Mouse (Mus musculus): ENCODE data around the gene Suclg2. TPM values are rescaled to one million over a fixed set of nuclear protein-coding genes. Genes with fewer than 3 reads are reported as not detected.

Gene Suclg2
- polyA plus RNA-seq, 1 experiment, result 11.5 TPM

DNA sequence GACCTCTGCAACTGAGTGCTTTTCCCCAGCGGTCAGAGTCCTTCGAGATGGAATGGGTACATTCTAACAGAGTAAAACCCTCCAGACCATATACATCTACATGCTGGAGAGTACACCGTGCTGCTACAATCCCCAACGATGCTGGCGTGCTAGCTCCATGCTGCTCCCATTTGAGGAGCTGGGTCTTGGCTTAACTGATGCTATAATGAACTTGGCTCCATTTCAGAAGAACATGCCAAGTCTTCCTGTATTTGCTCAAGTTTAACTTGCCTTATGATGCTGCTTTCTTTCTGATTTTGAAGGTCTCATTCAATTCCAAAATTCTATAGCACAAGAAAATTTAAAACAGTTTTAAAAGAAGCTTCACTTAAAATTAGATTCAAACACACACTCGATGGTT lies 162.3 kb downstream of the Suclg2 start:
- TF ChIP-seq CTCF (IDR thresholded peaks at IDR 0.05; ENCODE audit: borderline replicate concordance, extremely low read depth, insufficient read depth, insufficient read length), result no peak
- no peak for TF ChIP-seq POLR2A (IDR thresholded peaks at IDR 0.05; ENCODE audit: borderline replicate concordance, extremely low read depth, insufficient read depth, insufficient read length, poor library complexity, severe bottlenecking)
- peak; percentile 61 for DNase-seq (ENCODE audit: low read depth)

DNA sequence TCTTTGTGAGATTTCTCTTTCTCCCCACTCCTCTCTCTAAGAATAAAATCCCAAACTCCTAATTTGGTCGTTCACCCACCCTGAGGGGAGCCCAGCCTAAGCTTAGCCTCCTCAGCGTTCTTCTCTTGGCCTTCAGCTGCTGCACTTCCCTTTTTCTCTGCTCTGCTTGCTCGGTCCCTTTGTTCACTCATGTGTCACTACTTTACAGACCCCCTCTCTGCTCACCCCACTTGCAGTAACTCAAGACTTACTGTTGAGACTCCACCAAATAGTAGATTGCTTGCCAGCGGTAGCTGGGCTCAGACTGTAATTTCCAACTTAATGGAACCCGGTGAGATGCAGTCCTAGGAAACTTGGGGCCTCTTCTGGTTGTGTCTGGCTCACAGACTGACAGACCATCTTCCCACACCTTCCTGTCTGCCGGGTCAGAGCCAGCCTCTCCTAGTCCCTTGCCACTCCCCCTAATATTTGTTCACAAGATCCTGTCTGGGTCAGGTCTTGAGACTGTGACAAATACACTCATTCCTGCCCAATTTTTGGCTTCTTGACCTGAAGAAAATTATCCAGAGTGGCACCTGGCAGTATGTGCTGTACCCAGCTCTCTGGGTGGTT lies 166.2 kb downstream of the Suclg2 start:
- TF ChIP-seq POLR2A (IDR thresholded peaks at IDR 0.05; ENCODE audit: borderline replicate concordance, extremely low read depth, insufficient read depth, insufficient read length, poor library complexity, severe bottlenecking) (no peak), CTCF (IDR thresholded peaks at IDR 0.05; ENCODE audit: borderline replicate concordance, extremely low read depth, insufficient read depth, insufficient read length) (no peak)
- no peak for DNase-seq (ENCODE audit: low read depth)

- TF ChIP-seq POLR2A (IDR thresholded peaks at IDR 0.05; ENCODE audit: borderline replicate concordance, extremely low read depth, insufficient read depth, insufficient read length, poor library complexity, severe bottlenecking), result no peak
- no peak for TF ChIP-seq CTCF (IDR thresholded peaks at IDR 0.05; ENCODE audit: borderline replicate concordance, extremely low read depth, insufficient read depth, insufficient read length)
- DNase-seq (ENCODE audit: low read depth), result peak; percentile 34
Observed at GRCm38 (mm10) chr6:95551000-95551399, 167.6 kb downstream of the Suclg2 start.

DNA sequence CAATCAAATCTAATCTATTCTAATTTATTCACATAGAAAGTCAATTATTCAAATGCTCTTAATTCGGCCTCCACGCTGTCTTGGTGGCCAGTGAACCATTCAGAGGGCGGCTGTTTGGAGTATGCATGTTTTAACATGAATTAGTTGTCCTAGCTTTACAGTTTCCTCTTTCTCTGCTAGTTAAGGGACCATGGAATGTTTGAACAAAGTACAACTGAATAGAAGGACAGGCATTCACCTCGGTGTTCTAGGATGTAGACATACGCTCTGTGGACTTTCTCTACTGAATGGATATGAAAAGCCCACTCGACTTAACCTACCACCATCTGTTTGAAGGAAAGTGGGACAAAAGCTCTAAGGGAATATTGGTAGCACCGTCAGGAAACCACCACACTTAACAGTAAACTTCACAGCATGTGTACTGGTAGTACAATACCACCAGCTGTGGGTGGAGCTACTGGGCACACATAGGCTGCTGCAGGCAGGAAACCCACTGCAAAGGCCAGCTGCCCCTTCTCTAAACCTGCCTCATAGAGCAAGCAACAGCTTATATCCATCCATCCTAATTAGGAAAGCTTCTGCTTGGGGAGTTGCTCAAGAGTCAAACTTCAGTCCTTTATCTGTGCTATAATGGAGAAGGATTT lies 172.3 kb downstream of the Suclg2 start:
- peak; percentile 71 for DNase-seq (ENCODE audit: low read depth)
- TF ChIP-seq POLR2A (IDR thresholded peaks at IDR 0.05; ENCODE audit: borderline replicate concordance, extremely low read depth, insufficient read depth, insufficient read length, poor library complexity, severe bottlenecking) (no peak), CTCF (IDR thresholded peaks at IDR 0.05; ENCODE audit: borderline replicate concordance, extremely low read depth, insufficient read depth, insufficient read length) (no peak)

DNA sequence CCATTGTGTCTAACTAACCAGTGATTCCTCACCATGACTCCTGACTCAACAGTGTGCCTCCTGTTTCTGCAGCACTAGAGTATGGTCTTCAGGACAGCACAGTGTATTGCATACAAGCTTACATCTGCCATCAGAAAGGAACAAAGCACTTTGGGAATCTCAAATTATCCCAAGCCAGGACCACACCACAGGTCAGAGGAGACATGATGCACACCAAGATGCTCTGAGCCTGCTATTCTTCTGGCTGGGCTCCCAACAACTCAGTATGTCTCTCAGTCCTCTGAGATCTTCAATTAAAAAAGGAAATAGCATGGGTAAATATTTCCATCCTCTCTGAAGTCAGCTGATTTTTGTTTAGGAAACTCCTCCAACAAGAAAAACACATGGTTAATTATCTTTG lies 172.9 kb downstream of the Suclg2 start:
- TF ChIP-seq CTCF (IDR thresholded peaks at IDR 0.05; ENCODE audit: borderline replicate concordance, extremely low read depth, insufficient read depth, insufficient read length), result no peak
- TF ChIP-seq POLR2A (IDR thresholded peaks at IDR 0.05; ENCODE audit: borderline replicate concordance, extremely low read depth, insufficient read depth, insufficient read length, poor library complexity, severe bottlenecking), result no peak
- DNase-seq (ENCODE audit: low read depth), result no peak

DNA sequence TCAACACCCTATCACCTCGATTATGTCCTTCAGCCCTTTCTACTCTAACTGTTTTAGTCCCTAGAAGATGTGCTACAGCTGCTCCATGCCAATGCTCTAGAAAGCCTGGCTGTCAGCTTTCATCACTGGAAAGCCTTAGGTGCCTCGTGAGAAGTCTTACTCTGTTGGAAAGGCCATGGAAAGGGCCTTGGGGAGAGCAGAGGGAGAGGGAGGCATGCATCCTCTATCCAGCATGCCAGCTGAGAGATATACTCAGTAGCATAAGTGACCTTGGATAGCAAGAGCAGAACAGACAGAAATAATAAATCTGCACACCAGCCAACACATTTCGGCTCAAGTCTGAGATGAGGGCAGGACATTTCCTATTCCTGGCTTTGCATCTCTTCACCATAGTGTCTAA lies 173.3 kb downstream of the Suclg2 start:
- TF ChIP-seq POLR2A (IDR thresholded peaks at IDR 0.05; ENCODE audit: borderline replicate concordance, extremely low read depth, insufficient read depth, insufficient read length, poor library complexity, severe bottlenecking), result no peak
- TF ChIP-seq CTCF (IDR thresholded peaks at IDR 0.05; ENCODE audit: borderline replicate concordance, extremely low read depth, insufficient read depth, insufficient read length), result no peak
- DNase-seq (ENCODE audit: low read depth), result no peak

DNA sequence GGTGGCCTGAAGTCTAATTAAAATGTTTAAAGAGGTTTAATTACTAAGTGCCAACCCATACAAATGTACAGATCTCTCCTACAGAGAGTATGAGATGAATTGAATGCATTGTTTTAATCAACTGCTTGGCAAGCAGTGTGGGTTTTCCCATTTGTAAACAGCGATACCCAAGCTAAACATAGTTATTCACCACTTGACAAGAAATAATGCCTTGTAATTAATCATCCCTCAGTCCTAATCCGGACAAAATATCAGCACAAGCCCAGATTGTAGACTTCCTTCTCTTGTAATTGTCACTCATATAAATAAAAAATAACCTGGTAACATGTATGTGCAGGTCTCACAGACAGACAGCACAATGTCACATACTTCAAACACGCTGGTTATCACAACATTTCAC lies 183.4 kb downstream of the Suclg2 start:
- TF ChIP-seq CTCF (IDR thresholded peaks at IDR 0.05; ENCODE audit: borderline replicate concordance, extremely low read depth, insufficient read depth, insufficient read length) (no peak), POLR2A (IDR thresholded peaks at IDR 0.05; ENCODE audit: borderline replicate concordance, extremely low read depth, insufficient read depth, insufficient read length, poor library complexity, severe bottlenecking) (no peak)
- DNase-seq (ENCODE audit: low read depth), result peak; percentile 61

GRCm38 (mm10) chr6:95519846-95520245 lies 198.8 kb downstream of the Suclg2 start:
- no peak for DNase-seq (ENCODE audit: low read depth)
- TF ChIP-seq POLR2A (IDR thresholded peaks at IDR 0.05; ENCODE audit: borderline replicate concordance, extremely low read depth, insufficient read depth, insufficient read length, poor library complexity, severe bottlenecking) (no peak), CTCF (IDR thresholded peaks at IDR 0.05; ENCODE audit: borderline replicate concordance, extremely low read depth, insufficient read depth, insufficient read length) (no peak)

- TF ChIP-seq POLR2A (IDR thresholded peaks at IDR 0.05; ENCODE audit: borderline replicate concordance, extremely low read depth, insufficient read depth, insufficient read length, poor library complexity, severe bottlenecking) (no peak), CTCF (IDR thresholded peaks at IDR 0.05; ENCODE audit: borderline replicate concordance, extremely low read depth, insufficient read depth, insufficient read length) (peak; percentile 12; the same call in 1 of the 2 replicates)
Observed at GRCm38 (mm10) chr6:95518406-95518805, 200.2 kb downstream of the Suclg2 start.

DNA sequence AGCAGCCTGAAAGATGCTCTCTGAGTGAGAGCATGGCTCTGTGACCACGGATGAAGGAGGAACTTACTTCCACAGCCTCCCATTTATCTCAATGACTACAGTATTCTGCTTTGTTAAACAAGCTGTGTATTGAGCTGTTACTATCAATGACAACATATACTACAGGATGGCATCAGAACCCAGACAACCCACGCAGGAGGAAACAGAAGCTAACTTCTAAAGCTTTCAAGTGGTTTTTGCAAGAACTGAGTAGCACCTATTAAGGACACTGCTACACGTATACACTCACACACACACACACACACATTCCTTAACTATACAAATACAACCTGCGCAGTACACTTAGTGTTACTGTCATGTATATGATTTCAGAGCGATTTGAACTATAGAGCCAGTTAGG lies 202.9 kb downstream of the Suclg2 start:
- no peak for DNase-seq (ENCODE audit: low read depth)
- no peak for TF ChIP-seq CTCF (IDR thresholded peaks at IDR 0.05; ENCODE audit: borderline replicate concordance, extremely low read depth, insufficient read depth, insufficient read length)
- TF ChIP-seq POLR2A (IDR thresholded peaks at IDR 0.05; ENCODE audit: borderline replicate concordance, extremely low read depth, insufficient read depth, insufficient read length, poor library complexity, severe bottlenecking), result no peak

More at GRCm38 (mm10) chr6:95518406-95518805, 200.2 kb downstream of the Suclg2 start:
- DNase-seq (ENCODE audit: low read depth), result peak; percentile 51

DNA sequence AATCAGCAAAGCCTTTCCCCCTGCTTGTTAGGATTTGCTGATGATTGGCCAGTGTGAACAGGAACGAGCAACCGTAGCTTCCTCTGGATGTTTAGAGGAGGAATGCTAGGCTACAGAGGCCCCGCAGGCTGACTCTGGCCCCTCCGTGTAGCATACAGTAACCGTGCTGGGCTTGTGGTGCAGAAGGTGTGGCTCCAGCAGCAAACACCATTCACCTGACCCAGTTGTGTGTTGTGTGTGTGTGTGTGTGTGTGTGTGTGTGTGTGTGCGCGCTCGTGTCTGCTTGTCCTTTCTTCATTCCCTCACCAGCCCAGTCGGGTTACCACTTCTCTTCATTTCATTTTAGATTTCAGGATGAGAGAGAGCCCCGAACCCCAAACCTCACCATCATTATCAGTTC lies 203.9 kb downstream of the Suclg2 start:
- DNase-seq (ENCODE audit: low read depth), result no peak

DNA sequence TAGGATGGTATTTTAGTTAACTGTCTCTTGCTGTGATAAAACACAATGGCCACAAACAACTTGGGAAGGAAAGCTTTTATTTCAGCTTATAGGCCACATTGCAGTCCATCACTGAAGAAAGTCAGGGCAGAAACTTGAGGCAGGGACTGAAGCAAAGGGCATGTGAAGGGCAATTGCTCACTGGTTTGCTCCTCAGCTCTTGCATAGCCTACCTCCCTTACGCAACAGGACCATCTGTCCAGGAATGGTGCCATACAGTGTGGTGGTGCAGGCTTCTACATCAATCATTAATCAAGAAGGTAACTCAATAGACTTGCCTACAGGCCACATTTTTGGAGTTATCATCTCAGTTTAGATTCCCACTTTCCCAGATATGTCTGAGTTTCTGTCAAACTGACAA lies 206.9 kb downstream of the Suclg2 start:
- TF ChIP-seq POLR2A (IDR thresholded peaks at IDR 0.05; ENCODE audit: borderline replicate concordance, extremely low read depth, insufficient read depth, insufficient read length, poor library complexity, severe bottlenecking) (no peak), CTCF (IDR thresholded peaks at IDR 0.05; ENCODE audit: borderline replicate concordance, extremely low read depth, insufficient read depth, insufficient read length) (no peak)
- DNase-seq (ENCODE audit: low read depth), result no peak

More for the DNA sequence above, 203.9 kb downstream of the Suclg2 start:
- TF ChIP-seq POLR2A (IDR thresholded peaks at IDR 0.05; ENCODE audit: borderline replicate concordance, extremely low read depth, insufficient read depth, insufficient read length, poor library complexity, severe bottlenecking) (no peak), CTCF (IDR thresholded peaks at IDR 0.05; ENCODE audit: borderline replicate concordance, extremely low read depth, insufficient read depth, insufficient read length) (no peak)
